Mouse (Mus musculus) forebrain, embryonic 12.5 days (tissue): ENCODE results near the gene Cxcl2. TPM values are rescaled to one million over a fixed set of nuclear protein-coding genes. Genes with fewer than 3 reads are reported as not detected.
A peak's percentile ranks its signal among the peaks of the same experiment; 100 is the strongest.

Experiments
- ATAC-seq: fragments of 200-750 bp; cut with Nextera tagmentation; 2 replicates; pipeline ENCODE4 v1.8.0; 2017; ENCODE audit warnings: moderate TSS enrichment; ENCODE audit not compliant: low FRiP score
- H3K27ac ChIP-seq: fragments of 300-500 bp; sonication (generic); 2 replicates; pipeline ENCODE4 v1.5.1; 2016; ENCODE audit warnings: mild to moderate bottlenecking
- H3K27me3 ChIP-seq: fragments of 300-500 bp; sonication (generic); 2 replicates; pipeline ENCODE4 v1.6.1; 2016; ENCODE audit warnings: mild to moderate bottlenecking
- H3K36me3 ChIP-seq: fragments of 300-500 bp; sonication (generic); replicated peaks from 2 replicates; pipeline ENCODE4 v1.6.1; 2016; ENCODE audit warnings: mild to moderate bottlenecking
- H3K4me1 ChIP-seq: fragments of 300-500 bp; sonication (generic); 2 replicates; pipeline ENCODE4 v1.6.1; 2016
- H3K4me2 ChIP-seq: fragments of 300-500 bp; sonication (generic); 2 replicates; pipeline ENCODE4 v1.6.1; 2016; ENCODE audit warnings: mild to moderate bottlenecking, moderate library complexity
- H3K4me3 ChIP-seq: fragments of 300-500 bp; sonication (generic); replicated peaks from 2 replicates; pipeline ENCODE4 v1.5.1; 2016; ENCODE audit warnings: mild to moderate bottlenecking
- H3K9ac ChIP-seq: fragments of 300-500 bp; sonication (generic); 2 replicates; pipeline ENCODE4 v1.6.1; 2016; ENCODE audit warnings: mild to moderate bottlenecking
- H3K9me3 ChIP-seq: fragments of 300-500 bp; sonication (generic); 2 replicates; pipeline ENCODE4 v1.6.1; 2016
- WGBS: fragments of 180-500 bp; shearing (Covaris S2); methylation state at CpG from one replicate; pipeline ENCODE4 v1.1.7; 2016; 5-methylcytosine and 5-hydroxymethylcytosine counted together
- polyA plus RNA-seq: library from polyadenylated mRNA; unstranded; fragments of >200 nt; fragmentation: Nextera tagmentation; extraction: Ambion mirVana; gene quantifications from 2 replicates; pipeline ENCODE4 v1.2.1, GENCODE M21; 2016

Gene Cxcl2
- polyA plus RNA-seq, 1 experiment from 2014 or later: not detected

- no peaks in the 10 kb centered on the region for H3K4me1 ChIP-seq
- no peaks in the 10 kb centered on the region for H3K36me3 ChIP-seq
- 82% methylated on average over 7 of the region's 7 CpGs for WGBS
- no peak overlapping the region for H3K4me3 ChIP-seq
- H3K9me3 ChIP-seq: no peaks in the 10 kb centered on the region
- H3K27ac ChIP-seq: no peak overlapping the region
- no peaks in the 10 kb centered on the region for H3K27me3 ChIP-seq
- no peak overlapping the region for H3K9ac ChIP-seq
- no peak for ATAC-seq
- H3K4me2 ChIP-seq: no peak overlapping the region
Measured at GRCm38 (mm10) chr5:90880335-90880850, 23.3 kb upstream of the Cxcl2 start.

GRCm38 (mm10) chr5:90881021-90881420, 22.6 kb upstream of the Cxcl2 start:
- Histone ChIP-seq H3K9me3 (no peaks in the 10 kb centered on the region), H3K4me1 (no peaks in the 10 kb centered on the region), H3K27me3 (no peaks in the 10 kb centered on the region), H3K36me3 (no peaks in the 10 kb centered on the region), H3K4me3 (no peak overlapping the region), H3K27ac (no peak overlapping the region), H3K4me2 (no peak overlapping the region), H3K9ac (no peak overlapping the region)
- ATAC-seq: no peak
- 92% methylated on average over 4 of the region's 4 CpGs for WGBS

- Histone ChIP-seq H3K9ac (no peak overlapping the region), H3K4me2 (no peak overlapping the region), H3K36me3 (no peaks in the 10 kb centered on the region), H3K27ac (no peak overlapping the region), H3K27me3 (no peaks in the 10 kb centered on the region), H3K4me3 (no peak overlapping the region), H3K9me3 (no peaks in the 10 kb centered on the region), H3K4me1 (no peaks in the 10 kb centered on the region)
- ATAC-seq: no peak
- 96% methylated on average over 5 of the region's 5 CpGs for WGBS
Measured at GRCm38 (mm10) chr5:90881682-90882081, 22.0 kb upstream of the Cxcl2 start.

GRCm38 (mm10) chr5:90882146-90882545, 21.5 kb upstream of the Cxcl2 start:
- H3K9ac ChIP-seq: no peak overlapping the region
- no peak for ATAC-seq
- H3K4me2 ChIP-seq: no peak overlapping the region
- H3K9me3 ChIP-seq: no peaks in the 10 kb centered on the region
- no peak overlapping the region for H3K4me3 ChIP-seq
- H3K4me1 ChIP-seq: no peaks in the 10 kb centered on the region
- no peaks in the 10 kb centered on the region for H3K27me3 ChIP-seq
- H3K36me3 ChIP-seq: no peaks in the 10 kb centered on the region
- H3K27ac ChIP-seq: no peak overlapping the region
- WGBS: 85% methylated on average over 5 of the region's 5 CpGs

GRCm38 (mm10) chr5:90884628-90885242, 18.9 kb upstream of the Cxcl2 start:
- Histone ChIP-seq H3K4me1 (no peaks in the 10 kb centered on the region), H3K4me3 (no peak overlapping the region), H3K36me3 (no peaks in the 10 kb centered on the region), H3K27me3 (no peaks in the 10 kb centered on the region), H3K27ac (no peak overlapping the region), H3K9me3 (no peaks in the 10 kb centered on the region), H3K9ac (no peak overlapping the region), H3K4me2 (no peak overlapping the region)
- ATAC-seq: no peak
- WGBS: 82% methylated on average over 2 of the region's 2 CpGs

- ATAC-seq: no peak
- H3K27ac ChIP-seq: no peak overlapping the region
- no peak overlapping the region for H3K4me2 ChIP-seq
- H3K4me3 ChIP-seq: no peak overlapping the region
- WGBS: 77% methylated on average over 5 of the region's 5 CpGs
- no peak overlapping the region for H3K9ac ChIP-seq
- peaks cover 5% of the 10 kb centered on the region for H3K4me1 ChIP-seq
- H3K36me3 ChIP-seq: no peaks in the 10 kb centered on the region
- H3K9me3 ChIP-seq: no peaks in the 10 kb centered on the region
- H3K27me3 ChIP-seq: 0 out of 2 replicates have a peak, but pooled peaks cover 6% of the 10 kb centered on the region
Measured at GRCm38 (mm10) chr5:90888661-90889060, 15.0 kb upstream of the Cxcl2 start.

GRCm38 (mm10) chr5:90890519-90891463, 12.9 kb upstream of the Cxcl2 start, which contains the start of gene Cxcl1:
Gene Cxcl1, plus strand, starts transcription at chr5:90891241.
- peak within 1 kb of the TSS; percentile 47 for H3K4me3 ChIP-seq
- no peak within 1 kb of the TSS for H3K27ac ChIP-seq
- peak within 1 kb of the TSS; percentile 86 for H3K4me2 ChIP-seq
- peak within 1 kb of the TSS; percentile 47 for H3K9ac ChIP-seq
- H3K36me3 ChIP-seq: no peaks in the 10 kb centered on the region
- ATAC-seq: peak; percentile 71
- H3K9me3 ChIP-seq: no peaks in the 10 kb centered on the region
- 7% methylated on average over 30 of the region's 30 CpGs for WGBS
- H3K4me1 ChIP-seq: peaks cover 5% of the 10 kb centered on the region
- 0 out of 2 replicates have a peak, but pooled peaks cover 6% of the 10 kb centered on the region for H3K27me3 ChIP-seq

- peak overlapping the region; percentile 86 for H3K4me2 ChIP-seq
- WGBS: 24% methylated on average over 10 of the region's 10 CpGs
- ATAC-seq: peak; percentile 42
Measured at GRCm38 (mm10) chr5:90891464-90891813, 12.2 kb upstream of the Cxcl2 start.

GRCm38 (mm10) chr5:90894231-90894630, 9.4 kb upstream of the Cxcl2 start:
- no peaks in the 10 kb centered on the region for H3K36me3 ChIP-seq
- no peak overlapping the region for H3K27ac ChIP-seq
- 83% methylated on average over 8 of the region's 8 CpGs for WGBS
- H3K9me3 ChIP-seq: no peaks in the 10 kb centered on the region
- H3K4me2 ChIP-seq: no peak overlapping the region
- no peak overlapping the region for H3K9ac ChIP-seq
- 0 out of 2 replicates have a peak, but pooled peaks cover 6% of the 10 kb centered on the region for H3K27me3 ChIP-seq
- no peak overlapping the region for H3K4me3 ChIP-seq
- no peak for ATAC-seq
- peaks cover 5% of the 10 kb centered on the region for H3K4me1 ChIP-seq

More at GRCm38 (mm10) chr5:90891464-90891813, 12.2 kb upstream of the Cxcl2 start:
- Histone ChIP-seq H3K9me3 (no peaks in the 10 kb centered on the region), H3K4me3 (peak overlapping the region; percentile 47), H3K36me3 (no peaks in the 10 kb centered on the region), H3K9ac (peak overlapping the region; percentile 47), H3K4me1 (peaks cover 5% of the 10 kb centered on the region), H3K27ac (no peak overlapping the region), H3K27me3 (0 out of 2 replicates have a peak, but pooled peaks cover 6% of the 10 kb centered on the region)

GRCm38 (mm10) chr5:90897429-90897828, 6.2 kb upstream of the Cxcl2 start:
- no peak overlapping the region for H3K4me2 ChIP-seq
- H3K36me3 ChIP-seq: no peaks in the 10 kb centered on the region
- WGBS: 81% methylated on average over 3 of the region's 3 CpGs
- no peaks in the 10 kb centered on the region for H3K27me3 ChIP-seq
- peaks cover under 1% of the 10 kb centered on the region; the same call in 1 of the 2 replicates for H3K4me1 ChIP-seq
- no peak overlapping the region for H3K9ac ChIP-seq
- ATAC-seq: no peak
- H3K9me3 ChIP-seq: no peaks in the 10 kb centered on the region
- H3K27ac ChIP-seq: no peak overlapping the region
- no peak overlapping the region for H3K4me3 ChIP-seq

- H3K27me3 ChIP-seq: peaks cover 11% of the 10 kb centered on the region
- H3K4me1 ChIP-seq: peaks cover 15% of the 10 kb centered on the region
- WGBS: 83% methylated on average over 5 of the region's 5 CpGs
- H3K4me3 ChIP-seq: no peak overlapping the region
- no peaks in the 10 kb centered on the region for H3K9me3 ChIP-seq
- H3K27ac ChIP-seq: no peak overlapping the region
- no peaks in the 10 kb centered on the region for H3K36me3 ChIP-seq
- no peak for ATAC-seq
- no peak overlapping the region for H3K4me2 ChIP-seq
- no peak overlapping the region for H3K9ac ChIP-seq
Measured at GRCm38 (mm10) chr5:90899308-90899707, 4.4 kb upstream of the Cxcl2 start.

- WGBS: 64% methylated on average over 7 of the region's 7 CpGs
- H3K4me1 ChIP-seq: peaks cover 15% of the 10 kb centered on the region
- no peak for ATAC-seq
Measured at GRCm38 (mm10) chr5:90900147-90900546, 3.5 kb upstream of the Cxcl2 start.

More at GRCm38 (mm10) chr5:90900147-90900546, 3.5 kb upstream of the Cxcl2 start:
- Histone ChIP-seq H3K27me3 (peaks cover 19% of the 10 kb centered on the region), H3K27ac (no peak overlapping the region), H3K9ac (no peak overlapping the region), H3K9me3 (no peaks in the 10 kb centered on the region), H3K4me2 (no peak overlapping the region), H3K36me3 (no peaks in the 10 kb centered on the region), H3K4me3 (no peak overlapping the region)
